Mouse (Mus musculus) lung, embryonic 14.5 days (tissue): ENCODE measurements around the gene Fbxl7. TPM values are rescaled to one million over a fixed set of nuclear protein-coding genes. Genes with fewer than 3 reads are reported as not detected.

ENCODE experiments used
- ATAC-seq: fragments of 200-750 bp; cut with Nextera tagmentation; 2 replicates; pipeline ENCODE4 v1.8.0; 2017; ENCODE audit warnings: mild to moderate bottlenecking, moderate TSS enrichment, moderate library complexity; ENCODE audit not compliant: insufficient read depth
- DNase-seq: peaks from one replicate; pipeline ENCODE4 v3.0.0-alpha.2; 2015
- H3K27ac ChIP-seq: fragments of 300-500 bp; sonication (generic); 2 replicates; pipeline ENCODE4 v1.5.1; 2014; ENCODE audit warnings: low read depth, mild to moderate bottlenecking, moderate library complexity
- H3K27me3 ChIP-seq: fragments of 300-500 bp; sonication (generic); 2 replicates; pipeline ENCODE4 v1.6.1; 2014; ENCODE audit warnings: low read length, control low read depth; ENCODE audit not compliant: insufficient read depth
- H3K36me3 ChIP-seq: fragments of 300-500 bp; sonication (generic); 2 replicates; pipeline ENCODE4 v1.6.1; 2014; ENCODE audit warnings: control low read depth; ENCODE audit not compliant: insufficient read depth
- H3K4me1 ChIP-seq: fragments of 300-500 bp; sonication (generic); 2 replicates; pipeline ENCODE4 v1.6.1; 2014; ENCODE audit warnings: antibody characterized with exemption, control low read depth; ENCODE audit not compliant: insufficient read depth
- H3K4me2 ChIP-seq: fragments of 300-500 bp; sonication (generic); 2 replicates; pipeline ENCODE4 v1.6.1; 2014; ENCODE audit warnings: mild to moderate bottlenecking
- H3K4me3 ChIP-seq: fragments of 300-500 bp; sonication (generic); 2 replicates; pipeline ENCODE4 v1.5.1; 2014; ENCODE audit warnings: low read depth, low read length
- H3K9ac ChIP-seq: fragments of 300-500 bp; sonication (generic); 2 replicates; pipeline ENCODE4 v1.6.1; 2014
- H3K9me3 ChIP-seq: fragments of 300-500 bp; sonication (generic); 2 replicates; pipeline ENCODE4 v1.6.1; 2016; ENCODE audit warnings: low read depth, low read length, control low read depth
- CTCF ChIP-seq: IDR thresholded peaks from 2 replicates; pipeline ENCODE4 v1.5.1; 2016; ENCODE audit warnings: antibody characterized with exemption, low read depth
- WGBS: fragments of 180-500 bp; shearing (Covaris S2); extraction: QIAGEN DNeasy Blood & Tissue Kit; methylation state at CpG from one replicate; pipeline ENCODE4 v1.1.7; 2014; 5-methylcytosine and 5-hydroxymethylcytosine counted together
- polyA plus RNA-seq: library from polyadenylated mRNA; unstranded; fragments of >200 nt; fragmentation: Nextera tagmentation; extraction: Ambion mirVana; gene quantifications from 2 replicates; pipeline ENCODE4 v1.2.1, GENCODE M21; 2014

The Fbxl7 gene
- polyA plus RNA-seq, 1 experiment from 2014 or later: 23.5 TPM

- H3K4me1 ChIP-seq: no peaks in the 10 kb centered on the region
- no peak overlapping the region for H3K4me2 ChIP-seq
- H3K9ac ChIP-seq: no peak overlapping the region
- DNase-seq: peak; percentile 73
- ATAC-seq: peak; percentile 83
- no peak overlapping the region; the same call in 1 of the 2 replicates for H3K27ac ChIP-seq
- no peaks in the 10 kb centered on the region for H3K9me3 ChIP-seq
- TF ChIP-seq CTCF: no peak
- H3K4me3 ChIP-seq: no peak overlapping the region
- no peaks in the 10 kb centered on the region for H3K36me3 ChIP-seq
- 39% methylated on average over 8 of the region's 8 CpGs for WGBS
- H3K27me3 ChIP-seq: no peaks in the 10 kb centered on the region
Measured at GRCm38 (mm10) chr15:26579947-26580709, 315.3 kb downstream of the Fbxl7 start.

GRCm38 (mm10) chr15:26578500-26578899 is 316.9 kb downstream of the Fbxl7 start:
- no peak for ATAC-seq
- no peak for TF ChIP-seq CTCF
- Histone ChIP-seq H3K9me3 (no peaks in the 10 kb centered on the region), H3K4me2 (no peak overlapping the region), H3K36me3 (no peaks in the 10 kb centered on the region), H3K27me3 (no peaks in the 10 kb centered on the region), H3K27ac (no peak overlapping the region), H3K9ac (no peak overlapping the region), H3K4me3 (no peak overlapping the region), H3K4me1 (no peaks in the 10 kb centered on the region)
- 79% methylated on average over 1 of the region's 1 CpGs for WGBS
- no peak for DNase-seq

GRCm38 (mm10) chr15:26566076-26566475 is 329.3 kb downstream of the Fbxl7 start:
- Histone ChIP-seq H3K9ac (no peak overlapping the region), H3K27me3 (no peaks in the 10 kb centered on the region), H3K36me3 (no peaks in the 10 kb centered on the region), H3K4me1 (no peaks in the 10 kb centered on the region), H3K4me3 (no peak overlapping the region), H3K4me2 (no peak overlapping the region), H3K9me3 (no peaks in the 10 kb centered on the region), H3K27ac (no peak overlapping the region)
- TF ChIP-seq CTCF: no peak
- WGBS: 70% methylated on average over 2 of the region's 2 CpGs
- no peak for DNase-seq
- ATAC-seq: no peak

- no peak for ATAC-seq
- H3K36me3 ChIP-seq: 0 out of 2 replicates have a peak, but pooled peaks cover 6% of the 10 kb centered on the region
- TF ChIP-seq CTCF: no peak
- no peak overlapping the region for H3K9ac ChIP-seq
- no peak for DNase-seq
- H3K27ac ChIP-seq: no peak overlapping the region
- no peak overlapping the region for H3K4me3 ChIP-seq
- 74% methylated on average over 10 of the region's 10 CpGs for WGBS
- no peak overlapping the region for H3K4me2 ChIP-seq
- H3K4me1 ChIP-seq: no peaks in the 10 kb centered on the region
- H3K9me3 ChIP-seq: no peaks in the 10 kb centered on the region
- no peaks in the 10 kb centered on the region for H3K27me3 ChIP-seq
Measured at GRCm38 (mm10) chr15:26553620-26554019, 341.8 kb downstream of the Fbxl7 start.

- no peak overlapping the region for H3K4me2 ChIP-seq
- H3K9me3 ChIP-seq: no peaks in the 10 kb centered on the region
- WGBS: 69% methylated on average over 3 of the region's 3 CpGs
- no peak for TF ChIP-seq CTCF
- no peaks in the 10 kb centered on the region for H3K27me3 ChIP-seq
- DNase-seq (no peak), ATAC-seq (no peak)
- H3K27ac ChIP-seq: no peak overlapping the region
- no peaks in the 10 kb centered on the region for H3K36me3 ChIP-seq
- no peak overlapping the region for H3K9ac ChIP-seq
- H3K4me1 ChIP-seq: no peaks in the 10 kb centered on the region
- H3K4me3 ChIP-seq: no peak overlapping the region
Measured at GRCm38 (mm10) chr15:26533997-26534700, 361.2 kb downstream of the Fbxl7 start.

GRCm38 (mm10) chr15:26519220-26519631 is 376.2 kb downstream of the Fbxl7 start:
- no peaks in the 10 kb centered on the region for H3K9me3 ChIP-seq
- no peak overlapping the region for H3K4me3 ChIP-seq
- no peak overlapping the region for H3K4me2 ChIP-seq
- H3K36me3 ChIP-seq: no peaks in the 10 kb centered on the region
- H3K27me3 ChIP-seq: no peaks in the 10 kb centered on the region
- 44% methylated on average over 6 of the region's 6 CpGs for WGBS
- H3K4me1 ChIP-seq: no peaks in the 10 kb centered on the region
- DNase-seq (peak; percentile 73), ATAC-seq (peak; percentile 93)
- H3K27ac ChIP-seq: no peak overlapping the region; the same call in 1 of the 2 replicates
- H3K9ac ChIP-seq: no peak overlapping the region
- no peak for TF ChIP-seq CTCF

GRCm38 (mm10) chr15:26501024-26501423 is 394.4 kb downstream of the Fbxl7 start:
- Histone ChIP-seq H3K9me3 (no peaks in the 10 kb centered on the region), H3K27ac (no peak overlapping the region), H3K36me3 (no peaks in the 10 kb centered on the region), H3K9ac (no peak overlapping the region), H3K4me3 (no peak overlapping the region), H3K4me1 (no peaks in the 10 kb centered on the region), H3K27me3 (no peaks in the 10 kb centered on the region), H3K4me2 (no peak overlapping the region)
- DNase-seq (no peak), ATAC-seq (no peak)
- TF ChIP-seq CTCF: no peak
- 56% methylated on average over 4 of the region's 4 CpGs for WGBS
